Mouse (Mus musculus): Measurements from ENCODE around the gene Ccnd3. TPM values are rescaled to one million over a fixed set of nuclear protein-coding genes. Genes with fewer than 3 reads are reported as not detected.

Ccnd3 gene
- polyA plus RNA-seq, 1 experiment from 2014 or later, result 412 TPM

DNA sequence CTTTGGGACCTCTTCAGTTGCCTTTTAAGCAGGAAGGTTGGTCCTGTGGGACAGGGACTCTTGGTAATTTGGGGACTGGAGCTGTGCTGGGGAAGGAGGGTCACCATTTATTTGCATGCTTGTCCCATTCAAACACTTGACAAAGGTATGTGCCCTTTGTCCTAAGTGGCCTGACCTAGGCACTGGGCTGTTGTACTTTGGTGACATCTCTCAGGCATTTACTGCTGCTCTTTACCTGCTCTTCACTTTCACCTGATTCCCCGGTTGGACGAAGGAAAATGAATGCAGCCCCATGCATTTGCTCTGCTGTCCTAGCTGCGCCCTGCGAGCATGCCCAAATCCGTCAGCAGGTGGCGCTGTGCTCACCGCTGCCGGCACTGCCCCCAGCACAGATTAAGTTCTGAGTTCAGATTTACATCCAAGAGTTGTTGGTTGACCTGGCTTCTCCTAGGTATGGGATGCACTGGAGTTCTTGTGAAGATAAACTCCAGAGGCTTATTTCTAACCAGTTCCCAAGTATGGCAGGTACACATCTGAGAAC is 31.3 kb upstream of the Ccnd3 start:
- Histone ChIP-seq H3K4me2 (ENCODE audit: low read depth, low read length) (no peak overlapping the region), H3K27ac (ENCODE audit: low read length) (no peak overlapping the region), H3K9me3 (replicated peaks; ENCODE audit: control insufficient read depth, low read length) (no peaks in the 10 kb centered on the region), H3K4me3 (ENCODE audit: low read length) (no peak overlapping the region), H3K4me1 (ENCODE audit: control insufficient read depth, insufficient read depth, low read length) (peaks cover 5% of the 10 kb centered on the region), H3K36me3 (ENCODE audit: control insufficient read depth, insufficient read depth) (no peaks in the 10 kb centered on the region), H3K9ac (ENCODE audit: low read length) (no peak overlapping the region), H3K27me3 (ENCODE audit: control insufficient read depth, insufficient read depth, low read length) (no peaks in the 10 kb centered on the region)
- no peak for ATAC-seq (replicated peaks; ENCODE audit: extremely low read depth, insufficient read depth, low FRiP score)
- WGBS, result 13% methylated on average over 8 of the region's 8 CpGs

DNA sequence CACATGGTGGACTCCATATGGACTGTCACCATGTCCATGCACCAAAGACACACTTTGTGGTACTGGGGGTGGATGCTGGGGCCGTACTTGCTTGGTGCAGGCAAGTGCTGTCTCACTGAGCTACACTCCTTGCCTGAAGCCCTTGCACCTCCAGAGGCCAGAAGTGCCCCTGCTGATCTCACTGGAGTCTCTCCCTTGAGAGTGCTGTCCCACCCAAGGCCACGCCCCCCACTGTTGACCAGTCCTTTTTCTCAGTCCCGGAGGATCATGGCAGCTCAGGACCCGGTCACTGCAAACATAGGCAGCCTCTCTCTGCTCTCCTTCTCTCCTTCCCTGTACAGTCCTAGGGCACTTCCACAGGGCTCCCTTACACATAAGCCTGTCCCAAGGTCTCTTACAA is 30.6 kb upstream of the Ccnd3 start:
- H3K36me3 ChIP-seq (ENCODE audit: control insufficient read depth, insufficient read depth), result no peaks in the 10 kb centered on the region
- no peak for ATAC-seq (replicated peaks; ENCODE audit: extremely low read depth, insufficient read depth, low FRiP score)

DNA sequence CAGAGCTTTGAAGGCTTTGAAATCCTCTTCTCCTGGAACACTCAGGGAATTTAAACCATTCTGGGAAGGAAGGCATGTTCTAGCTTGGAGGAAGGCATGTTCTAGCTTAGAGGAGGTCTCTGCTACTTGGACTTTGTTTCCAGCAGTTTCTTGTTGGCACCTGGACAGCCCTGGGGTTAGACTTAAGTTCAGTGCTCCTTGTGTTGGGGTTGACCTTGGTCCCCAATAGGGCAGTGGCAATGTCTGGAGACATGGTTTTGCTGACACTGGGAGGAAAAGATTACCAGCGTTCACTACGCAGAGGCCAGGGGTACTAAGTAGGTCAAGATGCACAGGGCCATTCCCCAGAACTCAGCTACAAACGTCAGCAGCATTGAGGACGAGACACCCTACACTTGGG is 29.7 kb upstream of the Ccnd3 start:
- no peaks in the 10 kb centered on the region for H3K36me3 ChIP-seq (ENCODE audit: control insufficient read depth, insufficient read depth)
- H3K9me3 ChIP-seq (replicated peaks; ENCODE audit: control insufficient read depth, low read length), result no peaks in the 10 kb centered on the region
- ATAC-seq (replicated peaks; ENCODE audit: extremely low read depth, insufficient read depth, low FRiP score), result no peak
- no peak overlapping the region for H3K4me2 ChIP-seq (ENCODE audit: low read depth, low read length)
- no peaks in the 10 kb centered on the region for H3K27me3 ChIP-seq (ENCODE audit: control insufficient read depth, insufficient read depth, low read length)
- H3K4me3 ChIP-seq (ENCODE audit: low read length), result no peak overlapping the region
- no peak overlapping the region for H3K27ac ChIP-seq (ENCODE audit: low read length)
- WGBS, result 85% methylated on average over 4 of the region's 4 CpGs
- peaks cover 8% of the 10 kb centered on the region for H3K4me1 ChIP-seq (ENCODE audit: control insufficient read depth, insufficient read depth, low read length)
- no peak overlapping the region for H3K9ac ChIP-seq (ENCODE audit: low read length)

More for the DNA sequence above, 30.6 kb upstream of the Ccnd3 start:
- no peak overlapping the region for H3K4me3 ChIP-seq (ENCODE audit: low read length)
- H3K27me3 ChIP-seq (ENCODE audit: control insufficient read depth, insufficient read depth, low read length), result no peaks in the 10 kb centered on the region
- H3K4me1 ChIP-seq (ENCODE audit: control insufficient read depth, insufficient read depth, low read length), result peaks cover 5% of the 10 kb centered on the region
- H3K9me3 ChIP-seq (replicated peaks; ENCODE audit: control insufficient read depth, low read length), result no peaks in the 10 kb centered on the region
- WGBS, result 80% methylated on average over 4 of the region's 4 CpGs
- H3K27ac ChIP-seq (ENCODE audit: low read length), result no peak overlapping the region
- no peak overlapping the region for H3K9ac ChIP-seq (ENCODE audit: low read length)
- H3K4me2 ChIP-seq (ENCODE audit: low read depth, low read length), result no peak overlapping the region

DNA sequence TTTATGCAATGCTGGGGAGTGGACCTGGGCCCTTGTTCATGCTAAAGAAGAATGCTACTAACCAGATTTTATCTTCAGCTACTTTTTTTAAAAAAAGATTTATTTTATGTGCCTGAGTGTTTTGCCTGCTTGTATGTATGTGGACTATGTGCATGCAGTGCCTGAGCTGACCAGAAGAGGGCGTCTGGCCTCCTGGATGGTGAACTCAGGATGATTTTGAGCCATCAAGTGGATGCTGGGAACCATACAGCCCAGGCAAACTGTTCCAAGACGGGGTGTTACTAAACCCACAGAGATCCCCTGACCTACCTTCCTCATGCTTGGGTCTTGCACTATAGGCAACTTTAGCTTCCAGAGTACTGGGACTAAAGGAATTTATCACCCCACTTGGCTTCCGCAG is 29.1 kb upstream of the Ccnd3 start:
- H3K4me3 ChIP-seq (ENCODE audit: low read length), result no peak overlapping the region
- no peaks in the 10 kb centered on the region for H3K36me3 ChIP-seq (ENCODE audit: control insufficient read depth, insufficient read depth)
- H3K9ac ChIP-seq (ENCODE audit: low read length), result no peak overlapping the region
- H3K27me3 ChIP-seq (ENCODE audit: control insufficient read depth, insufficient read depth, low read length), result no peaks in the 10 kb centered on the region
- 60% methylated on average over 3 of the region's 3 CpGs for WGBS
- H3K4me2 ChIP-seq (ENCODE audit: low read depth, low read length), result no peak overlapping the region
- H3K27ac ChIP-seq (ENCODE audit: low read length), result no peak overlapping the region
- H3K4me1 ChIP-seq (ENCODE audit: control insufficient read depth, insufficient read depth, low read length), result peaks cover 8% of the 10 kb centered on the region
- H3K9me3 ChIP-seq (replicated peaks; ENCODE audit: control insufficient read depth, low read length), result no peaks in the 10 kb centered on the region
- ATAC-seq (replicated peaks; ENCODE audit: extremely low read depth, insufficient read depth, low FRiP score), result no peak

DNA sequence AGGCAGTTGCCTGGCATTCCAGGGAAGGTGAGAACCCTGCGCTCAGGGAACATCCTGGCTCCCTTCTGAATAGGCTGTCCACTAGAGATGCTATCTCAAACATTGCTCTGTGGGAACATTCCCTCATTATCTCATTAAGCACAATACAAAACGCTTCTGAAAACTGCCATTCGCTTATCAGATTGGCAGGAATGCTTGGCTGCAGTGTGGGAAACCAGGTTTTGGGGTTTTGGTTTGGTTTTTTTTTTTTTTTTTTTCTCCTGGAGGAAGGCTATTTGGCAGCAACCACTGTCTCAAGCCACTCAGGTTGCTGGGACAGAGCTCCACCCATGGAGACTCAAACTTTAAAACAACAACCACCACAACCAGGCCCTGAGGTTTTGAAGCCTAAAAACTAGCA is 25.0 kb upstream of the Ccnd3 start:
- no peak for ATAC-seq (replicated peaks; ENCODE audit: extremely low read depth, insufficient read depth, low FRiP score)
- Histone ChIP-seq H3K9me3 (replicated peaks; ENCODE audit: control insufficient read depth, low read length) (no peaks in the 10 kb centered on the region), H3K36me3 (ENCODE audit: control insufficient read depth, insufficient read depth) (no peaks in the 10 kb centered on the region), H3K27ac (ENCODE audit: low read length) (no peak overlapping the region), H3K9ac (ENCODE audit: low read length) (no peak overlapping the region), H3K27me3 (ENCODE audit: control insufficient read depth, insufficient read depth, low read length) (no peaks in the 10 kb centered on the region), H3K4me1 (ENCODE audit: control insufficient read depth, insufficient read depth, low read length) (peaks cover 9% of the 10 kb centered on the region), H3K4me3 (ENCODE audit: low read length) (no peak overlapping the region), H3K4me2 (ENCODE audit: low read depth, low read length) (no peak overlapping the region)
- WGBS, result 16% methylated on average over 3 of the region's 3 CpGs

DNA sequence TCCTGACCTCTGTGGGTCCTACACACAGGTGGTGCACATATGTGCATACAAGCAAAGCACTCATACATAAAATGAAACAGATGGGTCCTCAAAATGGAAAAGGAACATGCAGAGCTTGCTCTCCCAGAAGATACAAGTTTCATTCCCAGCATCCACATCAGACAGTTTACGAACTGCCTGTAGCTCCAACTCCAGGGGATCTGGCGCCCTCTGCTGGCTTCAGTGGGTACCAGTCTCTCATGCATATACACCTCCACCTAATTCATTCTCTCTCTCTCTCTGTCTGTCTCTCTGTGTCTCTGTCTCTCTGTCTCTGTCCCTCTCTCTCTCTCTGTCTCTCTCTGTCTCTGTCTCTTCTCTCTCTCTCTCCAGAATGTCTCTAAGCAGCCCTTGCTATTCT is 22.4 kb upstream of the Ccnd3 start:
- Histone ChIP-seq H3K27ac (ENCODE audit: low read length) (no peak overlapping the region), H3K4me1 (ENCODE audit: control insufficient read depth, insufficient read depth, low read length) (peaks cover 20% of the 10 kb centered on the region), H3K27me3 (ENCODE audit: control insufficient read depth, insufficient read depth, low read length) (no peaks in the 10 kb centered on the region), H3K9ac (ENCODE audit: low read length) (no peak overlapping the region), H3K9me3 (replicated peaks; ENCODE audit: control insufficient read depth, low read length) (no peaks in the 10 kb centered on the region), H3K36me3 (ENCODE audit: control insufficient read depth, insufficient read depth) (no peaks in the 10 kb centered on the region), H3K4me3 (ENCODE audit: low read length) (no peak overlapping the region), H3K4me2 (ENCODE audit: low read depth, low read length) (no peak overlapping the region)
- 51% methylated on average over 2 of the region's 2 CpGs for WGBS
- ATAC-seq (replicated peaks; ENCODE audit: extremely low read depth, insufficient read depth, low FRiP score), result no peak

DNA sequence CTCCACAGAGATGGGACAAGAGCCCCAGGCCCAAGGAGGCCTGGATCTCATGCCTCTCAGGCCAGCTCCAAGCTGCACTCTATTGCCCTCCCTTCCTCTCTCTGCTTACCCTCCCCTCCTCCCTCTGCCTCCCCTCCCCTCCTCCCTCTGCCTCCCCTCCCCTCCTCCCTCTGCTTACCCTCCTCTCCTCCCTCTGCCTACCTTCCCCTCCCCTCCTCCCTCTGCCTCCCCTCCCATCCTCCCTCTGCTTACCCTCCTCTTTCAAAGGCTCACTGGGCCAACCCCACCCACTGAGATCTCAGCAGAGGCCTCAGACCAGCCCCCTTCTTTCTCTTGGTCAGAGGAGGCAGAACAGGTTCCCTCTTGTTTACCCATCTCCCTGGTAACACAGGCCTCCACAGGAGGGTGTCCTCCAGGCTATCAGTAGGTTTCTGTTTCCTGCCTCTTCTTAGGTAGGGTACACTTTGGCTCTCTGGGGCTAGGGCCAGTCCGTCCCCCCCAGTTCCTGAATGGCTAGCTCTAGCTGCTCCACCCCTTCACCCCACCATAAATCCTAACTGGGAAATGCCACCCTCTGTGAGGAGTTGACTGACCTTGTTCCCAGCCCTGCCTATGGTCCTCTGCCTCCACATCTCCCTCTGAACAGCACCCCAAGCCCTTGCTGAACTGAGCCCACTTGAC is 20.5 kb upstream of the Ccnd3 start:
- Histone ChIP-seq H3K27ac (ENCODE audit: low read length) (peak overlapping the region; percentile 21; the same call in 1 of the 2 replicates), H3K9ac (ENCODE audit: low read length) (peak overlapping the region; percentile 10; the same call in 1 of the 2 replicates), H3K4me3 (ENCODE audit: low read length) (no peak overlapping the region), H3K9me3 (replicated peaks; ENCODE audit: control insufficient read depth, low read length) (no peaks in the 10 kb centered on the region), H3K4me1 (ENCODE audit: control insufficient read depth, insufficient read depth, low read length) (peaks cover 20% of the 10 kb centered on the region), H3K4me2 (ENCODE audit: low read depth, low read length) (no peak overlapping the region), H3K36me3 (ENCODE audit: control insufficient read depth, insufficient read depth) (peaks cover 9% of the 10 kb centered on the region; the same call in 1 of the 2 replicates), H3K27me3 (ENCODE audit: control insufficient read depth, insufficient read depth, low read length) (no peaks in the 10 kb centered on the region)
- 47% methylated on average over 1 of the region's 1 CpGs for WGBS
- peak; percentile 49 for ATAC-seq (replicated peaks; ENCODE audit: extremely low read depth, insufficient read depth, low FRiP score)

DNA sequence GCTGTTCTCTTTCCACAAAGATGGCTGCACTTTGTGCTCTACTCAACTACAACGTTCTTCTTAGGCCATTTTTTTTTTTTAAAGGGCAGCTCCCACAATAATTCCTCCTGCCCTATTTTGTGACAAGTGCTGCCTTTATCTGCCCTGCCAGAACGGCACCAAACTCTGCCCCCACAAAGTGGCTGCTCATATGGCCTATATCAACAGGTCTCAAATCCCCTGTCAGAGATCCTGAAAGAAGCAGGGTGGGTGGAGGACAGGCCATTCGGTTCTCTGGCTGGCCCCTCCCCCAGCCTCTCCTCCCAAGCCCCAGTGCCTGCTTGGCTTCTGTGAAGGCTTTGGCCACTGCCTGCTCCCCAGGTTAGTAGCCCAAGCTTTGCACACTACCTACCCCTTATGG is 19.9 kb upstream of the Ccnd3 start:
- no peak overlapping the region for H3K4me3 ChIP-seq (ENCODE audit: low read length)
- WGBS, result 9% methylated on average over 3 of the region's 3 CpGs
- H3K9ac ChIP-seq (ENCODE audit: low read length), result peak overlapping the region; percentile 10; the same call in 1 of the 2 replicates
- ATAC-seq (replicated peaks; ENCODE audit: extremely low read depth, insufficient read depth, low FRiP score), result no peak
- no peak overlapping the region for H3K4me2 ChIP-seq (ENCODE audit: low read depth, low read length)
- no peaks in the 10 kb centered on the region for H3K9me3 ChIP-seq (replicated peaks; ENCODE audit: control insufficient read depth, low read length)
- H3K4me1 ChIP-seq (ENCODE audit: control insufficient read depth, insufficient read depth, low read length), result peaks cover 16% of the 10 kb centered on the region
- no peaks in the 10 kb centered on the region for H3K27me3 ChIP-seq (ENCODE audit: control insufficient read depth, insufficient read depth, low read length)
- H3K27ac ChIP-seq (ENCODE audit: low read length), result peak overlapping the region; percentile 21; the same call in 1 of the 2 replicates
- peaks cover 14% of the 10 kb centered on the region for H3K36me3 ChIP-seq (ENCODE audit: control insufficient read depth, insufficient read depth)

DNA sequence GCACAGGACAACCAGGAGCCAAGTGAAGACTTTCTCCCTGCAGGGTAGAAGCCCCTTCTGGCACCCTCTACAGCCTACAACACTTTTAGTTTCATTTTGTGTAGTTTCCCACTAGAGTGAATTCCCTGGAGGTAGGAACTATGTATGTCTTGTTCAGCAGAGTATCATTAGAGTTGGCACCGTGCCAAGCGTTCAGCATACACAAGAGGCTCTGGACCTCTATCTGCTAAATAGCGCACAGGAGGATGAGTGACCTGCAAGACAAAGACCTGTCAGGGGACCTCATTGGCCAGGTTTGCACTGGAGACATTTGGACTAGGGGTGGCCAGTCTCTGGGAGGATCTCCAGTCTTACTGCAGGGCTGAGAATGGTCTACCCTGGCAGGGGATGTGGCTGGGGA is 19.1 kb upstream of the Ccnd3 start:
- Histone ChIP-seq H3K4me1 (ENCODE audit: control insufficient read depth, insufficient read depth, low read length) (peaks cover 16% of the 10 kb centered on the region), H3K4me2 (ENCODE audit: low read depth, low read length) (no peak overlapping the region), H3K27me3 (ENCODE audit: control insufficient read depth, insufficient read depth, low read length) (no peaks in the 10 kb centered on the region), H3K9ac (ENCODE audit: low read length) (no peak overlapping the region), H3K4me3 (ENCODE audit: low read length) (no peak overlapping the region), H3K9me3 (replicated peaks; ENCODE audit: control insufficient read depth, low read length) (no peaks in the 10 kb centered on the region), H3K36me3 (ENCODE audit: control insufficient read depth, insufficient read depth) (peaks cover 20% of the 10 kb centered on the region), H3K27ac (ENCODE audit: low read length) (no peak overlapping the region)
- WGBS, result 54% methylated on average over 3 of the region's 3 CpGs
- no peak for ATAC-seq (replicated peaks; ENCODE audit: extremely low read depth, insufficient read depth, low FRiP score)

Measured in heart, embryonic 16.5 days (tissue).